Mouse (Mus musculus) heart, adult 2 months (tissue): ENCODE results near the gene Ctnnb1.

ENCODE experiments used
- CTCF ChIP-seq: fragments of 200-600 bp; IDR thresholded peaks from 2 replicates; pipeline ENCODE4 v1.8.1; 2022; ENCODE audit warnings: antibody characterized with exemption, mild to moderate bottlenecking, moderate library complexity
- POLR2A ChIP-seq: fragments of 200-500 bp; IDR thresholded peaks from 2 replicates; pipeline ENCODE4 v1.6.1; 2011; ENCODE audit warnings: mild to moderate bottlenecking, low read depth, low read length, control low read depth; ENCODE audit not compliant: insufficient read depth

DNA sequence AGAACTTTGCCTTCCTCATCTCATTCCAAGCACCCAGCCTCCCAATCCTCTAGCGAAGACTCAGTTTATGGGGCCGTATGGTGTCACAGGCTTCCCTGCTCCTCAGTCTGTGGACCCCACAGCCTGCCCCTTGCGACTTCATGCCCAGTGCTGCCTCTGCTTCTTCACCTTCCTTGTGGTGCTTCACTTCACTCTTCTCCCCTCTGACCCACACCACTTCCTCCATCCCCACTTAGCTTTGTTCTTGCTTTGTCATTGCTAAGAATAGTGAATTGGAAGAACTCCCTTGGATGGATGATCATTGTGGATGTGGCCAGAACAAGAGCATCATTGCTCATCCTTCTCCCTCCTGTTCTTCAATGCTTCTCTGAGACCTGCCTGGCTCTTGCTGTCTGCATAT is 11.8 kb downstream of the Ctnnb1 start:
- no peak for TF ChIP-seq CTCF
- TF ChIP-seq POLR2A, result no peak
